24 mouse cellular contexts compared by ENCODE assay signal in genomic region chr8:70342007-70342406, GRCm38 (mm10). TPM values are rescaled to one million over a fixed set of nuclear protein-coding genes. Genes with fewer than 3 reads are reported as not detected.
A peak's percentile ranks its signal among the peaks of the same experiment; 100 is the strongest.
DNase-seq lines count a peak whose midpoint lies in the region; ATAC-seq and TF ChIP-seq lines count a peak whose summit lies in the region.
"Had no signal": no experiment of that assay in that cellular context is flagged by ENCODE, and none has a peak within 500 bp of the region (broad histone marks: within the 10 kb centered on the region; RNA-seq: fewer than 3 reads in every experiment).

No protein-coding gene starts in this region.

- WGBS in cerebellum, adult 2 months: 15% methylated on average over 14 of the region's 14 CpGs

- peak overlapping the region; percentile 62 for H3K4me3 ChIP-seq in testis, adult 2 months (ENCODE audit: control insufficient read depth, low read depth, low read length)
- H3K4me3 ChIP-seq in cerebellum, adult 2 months (replicated peaks; ENCODE audit: insufficient read depth, low read depth, low read length): no peak overlapping the region
- H3K4me3 ChIP-seq: embryonic facial prominence, embryonic 12.5 days; heart, embryonic 12.5 days; liver, embryonic 15.5 days; midbrain, embryonic 13.5 days had no signal

- intact Hi-C loops in heart, postnatal 25 days (cut with DNase I): no loop called here

- H3K27ac ChIP-seq in testis, adult 2 months (ENCODE audit: control insufficient read depth, insufficient read depth, low read depth, low read length): no peak overlapping the region
- peak overlapping the region; percentile 76 for H3K27ac ChIP-seq in cerebellum, adult 2 months (ENCODE audit: insufficient read depth, low read length)
- H3K27ac ChIP-seq: embryonic facial prominence, embryonic 12.5 days; hindbrain, embryonic 14.5 days; liver, embryonic 15.5 days; midbrain, embryonic 13.5 days; stomach, postnatal 0 days had no signal

- no peak for DNase-seq in testis, postnatal 14 days (ENCODE audit: low spot score)
- peak; percentile 75 to 88 for DNase-seq in cerebellum, adult 2 months
- DNase-seq in natural killer cell, adult 2 months (ENCODE audit: low spot score in 2 of 2): peak; percentile 82 to 93
- DNase-seq in lung, adult 18-20 months: no peak
- no peak for DNase-seq in heart, postnatal 25 days (ENCODE audit: low spot score)
- no peak for DNase-seq in ovary, postnatal 14 days (ENCODE audit: low spot score)
- DNase-seq: adrenal gland, postnatal 25 days; forebrain, postnatal 0 days; gastrocnemius, postnatal 14 days; heart, adult 18-20 months; heart, postnatal 10 days; kidney, adult 8-10 months; kidney, postnatal 10 days; liver; right cerebral cortex, postnatal 14 days had no signal

- no peak for TF ChIP-seq CTCF in testis, adult 2 months (IDR thresholded peaks at IDR 0.05; ENCODE audit: control insufficient read depth, insufficient read depth, insufficient replicate concordance, low read depth, low read length)
- no peak for TF ChIP-seq CTCF in cerebellum, adult 2 months (IDR thresholded peaks at IDR 0.05; ENCODE audit: borderline replicate concordance, insufficient read depth, low read depth, low read length)

- no peaks in the 10 kb centered on the region; the same call in none of the 2 replicates for H3K36me3 ChIP-seq in testis, adult 2 months (ENCODE audit: control insufficient read depth, insufficient read depth, low read length)

- 0 out of 2 replicates have a peak, but pooled peaks have one; percentile 31 for ATAC-seq in common myeloid progenitor, adult 5-6 weeks (replicated peaks; ENCODE audit: low read depth, poor library complexity, severe bottlenecking)
- ATAC-seq: forebrain, postnatal 0 days; midbrain, embryonic 13.5 days had no signal

- no peaks in the 10 kb centered on the region; the same call in 1 of the 2 replicates for H3K4me1 ChIP-seq in testis, adult 2 months (ENCODE audit: control insufficient read depth, insufficient read depth, low read length)
- peaks cover 58% of the 10 kb centered on the region for H3K4me1 ChIP-seq in cerebellum, adult 2 months (ENCODE audit: control insufficient read depth, insufficient read depth, low read length)
- H3K4me1 ChIP-seq: midbrain, embryonic 13.5 days had no signal

- TF ChIP-seq POLR2A in testis, adult 2 months (IDR thresholded peaks at IDR 0.05; ENCODE audit: control insufficient read depth, low read depth, low read length): no peak
- no peak for TF ChIP-seq POLR2A in cerebellum, adult 2 months (IDR thresholded peaks at IDR 0.05; ENCODE audit: borderline replicate concordance, insufficient read depth, low read length)

- no peaks in the 10 kb centered on the region for H3K27me3 ChIP-seq in testis, adult 2 months (ENCODE audit: control insufficient read depth, insufficient read depth, low read length)
- H3K27me3 ChIP-seq in cerebellum, adult 2 months (ENCODE audit: control insufficient read depth, insufficient read depth, low read length): no peaks in the 10 kb centered on the region
- H3K27me3 ChIP-seq: embryonic facial prominence, embryonic 12.5 days; heart, embryonic 12.5 days; liver, embryonic 15.5 days; midbrain, embryonic 13.5 days had no signal

RNA-seq across cellular contexts. Expression of gene Upf1, which starts 11.1 kb away (rescaled TPM):
- 33.3 and 35.4 TPM in 2 replicates for polyA plus RNA-seq in testis, adult 2 months (2012; rRNA removed)
- 37.9 and 41.3 TPM in 2 replicates for polyA plus RNA-seq in cerebellum, adult 2 months (2012; rRNA removed)
- total RNA-seq in common myeloid progenitor, adult 5-6 weeks (2017): 31.9 and 36.7 TPM in 2 replicates
- total RNA-seq in heart, postnatal 25 days (2021): 10 to 100 TPM; 43.2 to 46.3 TPM

RNA-seq across cellular contexts. Expression of gene Gdf1, which starts 12.4 kb away (rescaled TPM):
- 0.20 and 0.24 TPM in 2 replicates for polyA plus RNA-seq in testis, adult 2 months (2012; rRNA removed)
- 19.1 and 21.0 TPM in 2 replicates for polyA plus RNA-seq in cerebellum, adult 2 months (2012; rRNA removed)
- total RNA-seq in common myeloid progenitor, adult 5-6 weeks (2017): not detected in 2 replicates
- total RNA-seq in heart, postnatal 25 days (2021): under 1 TPM in 1 of 2 experiments, not detected in 1; 0.21 TPM
- total RNA-seq: adrenal gland, postnatal 25 days; megakaryocyte progenitor cell, adult 5-6 weeks had no signal

RNA-seq across cellular contexts. Expression of gene Cers1, which starts 26.4 kb away (rescaled TPM):
- 0.43 and 0.48 TPM in 2 replicates for polyA plus RNA-seq in testis, adult 2 months (2012; rRNA removed)
- polyA plus RNA-seq in cerebellum, adult 2 months (2012; rRNA removed): 55.5 and 56.8 TPM in 2 replicates
- not detected in 2 replicates for total RNA-seq in common myeloid progenitor, adult 5-6 weeks (2017)
- total RNA-seq in heart, postnatal 25 days (2021): under 1 TPM; 0.31 to 0.39 TPM
- total RNA-seq: megakaryocyte progenitor cell, adult 5-6 weeks had no signal

RNA-seq across cellular contexts. Expression of gene Comp, which starts 31.4 kb away (rescaled TPM):
- polyA plus RNA-seq in testis, adult 2 months (2012; rRNA removed): 409 and 456 TPM in 2 replicates
- 2.2 and 3.1 TPM in 2 replicates for polyA plus RNA-seq in cerebellum, adult 2 months (2012; rRNA removed)
- total RNA-seq in common myeloid progenitor, adult 5-6 weeks (2017): 0.27 TPM in 1 of 2 replicates, not detected in the other
- total RNA-seq in heart, postnatal 25 days (2021): 1 to 10 TPM; 6.1 to 7.0 TPM
- total RNA-seq: megakaryocyte progenitor cell, adult 5-6 weeks had no signal

RNA-seq across cellular contexts. Expression of gene Cope, which starts 39.7 kb away (rescaled TPM):
- 102 and 115 TPM in 2 replicates for polyA plus RNA-seq in testis, adult 2 months (2012; rRNA removed)
- 286 and 287 TPM in 2 replicates for polyA plus RNA-seq in cerebellum, adult 2 months (2012; rRNA removed)
- 72.8 and 104 TPM in 2 replicates for total RNA-seq in common myeloid progenitor, adult 5-6 weeks (2017)
- 100 to 1,000 TPM; 145 to 159 TPM for total RNA-seq in heart, postnatal 25 days (2021)

Comparison
In these comparisons a context has a peak if more than half of its experiments do, and no peak if none do; other contexts are left out.
1. DNase-seq: peak in cerebellum, adult 2 months (2 of 2) and natural killer cell, adult 2 months (2 of 2); none in testis, postnatal 14 days (single experiment), lung, adult 18-20 months (0 of 2), heart, postnatal 25 days (single experiment) and ovary, postnatal 14 days (single experiment).